Mouse (Mus musculus) C2C12 (cell line): ENCODE measurements around the gene Cnmd. TPM values are rescaled to one million over a fixed set of nuclear protein-coding genes. Genes with fewer than 3 reads are reported as not detected.

Experiments
- H3K27me3 ChIP-seq: one replicate; pipeline ENCODE4 v1.6.1; 2011; ENCODE audit not compliant: control insufficient read depth, insufficient read depth, insufficient read length
- H3K36me3 ChIP-seq: one replicate; pipeline ENCODE4 v1.6.1; 2011; ENCODE audit not compliant: control insufficient read depth, insufficient read depth
- H3K4me3 ChIP-seq: one replicate; pipeline ENCODE4 v1.5.1; 2011; ENCODE audit warnings: mild to moderate bottlenecking, control low read depth; ENCODE audit not compliant: poor library complexity, insufficient read depth, severe bottlenecking
- H3K79me2 ChIP-seq: one replicate; pipeline ENCODE4 v1.6.1; 2011; ENCODE audit not compliant: control insufficient read depth, insufficient read depth
- H3K79me3 ChIP-seq: one replicate; pipeline ENCODE4 v1.6.1; 2011; ENCODE audit warnings: low read depth, control low read depth
- H3ac ChIP-seq: one replicate; pipeline ENCODE3; 2011; ENCODE audit warnings: low read depth; ENCODE audit not compliant: control insufficient read depth, insufficient read length
- CEBPB ChIP-seq: IDR thresholded peaks from one replicate; pipeline ENCODE4 v1.6.1; 2011; ENCODE audit warnings: low read depth, mild to moderate bottlenecking, control low read depth, moderate library complexity
- CTCF ChIP-seq: IDR thresholded peaks from one replicate; pipeline ENCODE4 v1.5.1; 2011; ENCODE audit not compliant: control insufficient read depth, insufficient read depth, insufficient read length
- FOSL1 ChIP-seq: IDR thresholded peaks from one replicate; pipeline ENCODE4 v1.8.0; 2011; ENCODE audit warnings: mild to moderate bottlenecking, low read length; ENCODE audit not compliant: poor library complexity, insufficient read depth, severe bottlenecking
- MAX ChIP-seq: IDR thresholded peaks from one replicate; pipeline ENCODE4 v1.6.1; 2011; ENCODE audit warnings: mild to moderate bottlenecking, control low read depth
- MYOD1 ChIP-seq: IDR thresholded peaks from one replicate; pipeline ENCODE4 v1.6.1; 2011; ENCODE audit warnings: low read depth; ENCODE audit not compliant: control insufficient read depth, insufficient read length
- MYOG ChIP-seq: IDR thresholded peaks from one replicate; pipeline ENCODE4 v1.6.1; 2011; ENCODE audit not compliant: control insufficient read depth, insufficient read length; ENCODE audit errors: extremely low read depth
- USF1 ChIP-seq: IDR thresholded peaks from one replicate; pipeline ENCODE4 v1.6.1; 2011; ENCODE audit warnings: low read depth, mild to moderate bottlenecking, control low read depth, moderate library complexity
- polyA plus RNA-seq: library from polyadenylated mRNA; unstranded; fragments of >200 nt; fragmentation: generic; extraction: Trizol; gene quantifications from one replicate; pipeline ENCODE4 v1.2.1, GENCODE M21; 2012; ENCODE audit warnings: missing spikeins

Cnmd gene
- polyA plus RNA-seq, 1 experiment: not detected

DNA sequence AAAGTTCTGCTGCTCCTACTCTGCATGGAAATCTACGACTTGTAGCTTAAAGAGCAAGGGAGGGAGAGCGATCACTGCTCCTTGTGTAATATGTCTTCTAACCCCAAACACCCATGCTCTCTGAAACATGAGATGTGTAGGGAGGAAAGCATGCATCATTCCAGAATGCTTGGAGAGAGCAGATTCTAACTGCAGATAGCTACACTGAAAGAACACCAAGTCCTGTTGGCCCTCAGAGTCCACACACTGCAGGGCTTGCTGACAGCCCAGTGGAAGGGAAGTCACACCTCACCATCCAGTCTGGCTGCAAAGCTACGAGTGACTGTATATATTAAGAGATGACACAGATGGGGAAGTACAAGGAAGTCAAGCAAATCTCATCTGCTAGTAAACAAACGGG is 9.3 kb downstream of the Cnmd start:
- Histone ChIP-seq H3ac (no peak overlapping the region), H3K27me3 (peaks cover 35% of the 10 kb centered on the region), H3K79me2 (no peaks in the 10 kb centered on the region), H3K4me3 (no peak overlapping the region), H3K79me3 (no peaks in the 10 kb centered on the region), H3K36me3 (no peaks in the 10 kb centered on the region)
- TF ChIP-seq FOSL1: no peak
- no peak for TF ChIP-seq USF1
- TF ChIP-seq CEBPB: no peak
- no peak for TF ChIP-seq CTCF
- no peak for TF ChIP-seq MYOD1
- TF ChIP-seq MAX: no peak
- no peak for TF ChIP-seq MYOG

DNA sequence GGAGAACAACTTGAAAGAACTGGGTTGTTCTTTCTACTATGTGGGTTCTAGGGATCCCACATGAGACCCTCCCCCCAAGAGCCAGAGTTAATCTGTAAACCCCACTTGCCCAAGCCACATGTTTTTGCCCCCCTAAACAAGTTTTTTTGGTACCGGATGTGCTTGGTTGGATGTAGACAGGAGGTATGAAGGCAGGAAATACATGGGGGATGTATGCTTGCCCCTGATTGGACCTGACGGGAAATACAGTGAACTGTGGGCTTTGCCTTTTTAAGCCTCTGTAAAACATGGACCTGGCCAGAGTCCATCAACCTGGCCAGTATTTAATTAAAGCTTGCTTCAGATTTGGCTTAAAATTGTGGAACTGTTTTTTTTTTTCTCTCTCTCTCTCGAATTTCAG is 12.3 kb downstream of the Cnmd start:
- H3K4me3 ChIP-seq: no peak overlapping the region
- no peaks in the 10 kb centered on the region for H3K36me3 ChIP-seq
- H3K79me3 ChIP-seq: no peaks in the 10 kb centered on the region
- TF ChIP-seq FOSL1 (no peak), CEBPB (no peak), MYOG (no peak), MYOD1 (no peak), CTCF (no peak), MAX (no peak), USF1 (no peak)
- H3K79me2 ChIP-seq: no peaks in the 10 kb centered on the region
- H3K27me3 ChIP-seq: peaks cover 47% of the 10 kb centered on the region
- no peak overlapping the region for H3ac ChIP-seq

DNA sequence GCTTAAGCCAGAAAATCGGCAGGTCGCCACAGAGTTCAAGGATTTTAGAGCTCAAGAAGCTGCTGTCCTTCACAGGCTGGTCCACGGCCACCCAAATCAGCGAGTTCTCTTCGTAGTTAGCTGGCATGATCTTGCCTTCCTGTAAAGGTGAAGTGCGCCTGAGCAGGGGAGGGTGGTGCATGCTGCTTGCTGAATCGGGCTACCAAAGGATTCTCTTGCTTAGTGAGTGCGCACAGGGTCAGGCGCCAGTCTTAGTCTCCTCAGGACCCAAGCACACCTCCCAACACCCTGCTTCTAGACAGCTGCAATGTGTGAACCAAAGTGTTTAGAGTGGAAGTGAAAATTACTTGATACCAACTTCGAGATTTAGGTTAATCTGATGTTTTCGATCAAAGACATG is 16.6 kb downstream of the Cnmd start:
- Histone ChIP-seq H3K79me3 (no peaks in the 10 kb centered on the region), H3K79me2 (no peaks in the 10 kb centered on the region), H3K36me3 (no peaks in the 10 kb centered on the region), H3K27me3 (peaks cover 33% of the 10 kb centered on the region), H3ac (no peak overlapping the region), H3K4me3 (no peak overlapping the region)
- TF ChIP-seq MAX (no peak), MYOG (no peak), USF1 (no peak), FOSL1 (no peak), CEBPB (no peak), MYOD1 (no peak), CTCF (no peak)

DNA sequence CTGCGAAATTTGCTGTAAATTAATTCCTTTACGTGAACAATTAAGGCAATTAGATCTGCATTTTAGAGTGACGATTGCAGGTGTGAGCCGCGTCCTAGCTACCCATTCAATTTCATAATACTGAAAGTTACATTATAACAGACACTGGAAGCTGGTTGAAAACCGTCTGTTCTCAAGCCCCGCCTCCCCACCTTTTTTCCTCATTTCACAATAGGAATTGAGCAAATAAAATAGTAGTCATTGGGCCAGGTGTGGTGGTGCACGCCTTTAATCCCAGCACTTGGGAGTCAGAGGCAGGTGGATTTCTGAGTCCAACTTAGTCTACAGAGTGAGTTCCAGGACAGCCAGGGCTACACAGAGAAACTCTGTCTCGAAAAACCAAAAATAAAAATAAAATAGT is 19.9 kb downstream of the Cnmd start:
- no peak for TF ChIP-seq MYOD1
- TF ChIP-seq USF1: no peak
- no peak for TF ChIP-seq MAX
- no peak for TF ChIP-seq MYOG
- no peak for TF ChIP-seq CTCF
- TF ChIP-seq FOSL1: no peak
- no peak for TF ChIP-seq CEBPB
- Histone ChIP-seq H3K79me2 (no peaks in the 10 kb centered on the region), H3K4me3 (no peak overlapping the region), H3K27me3 (peaks cover 21% of the 10 kb centered on the region), H3K36me3 (no peaks in the 10 kb centered on the region), H3ac (no peak overlapping the region), H3K79me3 (no peaks in the 10 kb centered on the region)

DNA sequence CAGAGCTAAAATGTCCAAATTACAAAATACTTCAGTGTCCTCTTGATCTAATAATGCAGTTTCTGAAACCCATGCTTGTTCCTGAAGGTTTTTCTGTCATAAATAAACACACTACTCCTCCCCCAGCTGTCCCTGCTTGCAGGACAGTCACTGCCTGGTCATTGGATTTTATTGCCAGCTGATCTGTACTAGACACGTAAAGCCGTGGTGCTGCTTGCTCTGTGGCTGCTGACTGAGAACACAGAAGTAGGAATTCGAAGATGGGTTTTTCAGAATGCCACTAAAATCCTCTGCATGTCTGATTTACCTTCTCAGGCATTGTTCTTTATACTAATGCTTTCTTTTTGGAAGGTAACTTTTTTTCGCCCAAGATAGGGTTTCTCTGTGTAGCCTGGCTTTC is 25.2 kb downstream of the Cnmd start:
- Histone ChIP-seq H3K79me3 (no peaks in the 10 kb centered on the region), H3K36me3 (peaks cover under 1% of the 10 kb centered on the region), H3K27me3 (peaks cover 3% of the 10 kb centered on the region), H3K4me3 (no peak overlapping the region), H3K79me2 (no peaks in the 10 kb centered on the region), H3ac (no peak overlapping the region)
- TF ChIP-seq CTCF (no peak), FOSL1 (no peak), USF1 (no peak), MYOD1 (no peak)

DNA sequence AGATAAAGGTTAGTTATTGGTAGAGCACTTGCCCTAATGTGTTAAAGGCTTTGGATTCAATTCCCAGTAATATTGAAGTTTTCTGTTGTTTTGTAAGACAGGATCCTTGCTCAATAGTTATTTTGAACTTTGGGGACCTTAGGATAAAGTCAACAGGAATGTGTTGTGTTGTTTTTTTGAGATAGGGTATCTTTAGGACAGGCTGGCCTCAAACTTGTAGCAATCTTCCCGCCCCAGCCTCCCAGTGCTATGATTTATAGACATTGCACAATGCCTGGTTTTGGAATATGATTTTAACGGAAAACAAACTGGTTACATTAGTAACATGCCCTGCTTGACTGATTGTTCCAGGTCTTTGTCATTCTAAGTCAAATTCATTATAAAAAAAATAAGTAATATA is 28.8 kb downstream of the Cnmd start:
- no peaks in the 10 kb centered on the region for H3K79me2 ChIP-seq
- no peak for TF ChIP-seq CEBPB
- no peak for TF ChIP-seq MYOD1
- no peak for TF ChIP-seq CTCF
- no peak for TF ChIP-seq MYOG
- TF ChIP-seq MAX: no peak
- TF ChIP-seq FOSL1: no peak
- no peak for TF ChIP-seq USF1
- H3K27me3 ChIP-seq: no peaks in the 10 kb centered on the region
- peaks cover 28% of the 10 kb centered on the region for H3K36me3 ChIP-seq
- H3K4me3 ChIP-seq: no peak overlapping the region
- no peak overlapping the region for H3ac ChIP-seq
- no peaks in the 10 kb centered on the region for H3K79me3 ChIP-seq
